ENCODE assay signal across 19 mouse cellular contexts in the genomic region with DNA sequence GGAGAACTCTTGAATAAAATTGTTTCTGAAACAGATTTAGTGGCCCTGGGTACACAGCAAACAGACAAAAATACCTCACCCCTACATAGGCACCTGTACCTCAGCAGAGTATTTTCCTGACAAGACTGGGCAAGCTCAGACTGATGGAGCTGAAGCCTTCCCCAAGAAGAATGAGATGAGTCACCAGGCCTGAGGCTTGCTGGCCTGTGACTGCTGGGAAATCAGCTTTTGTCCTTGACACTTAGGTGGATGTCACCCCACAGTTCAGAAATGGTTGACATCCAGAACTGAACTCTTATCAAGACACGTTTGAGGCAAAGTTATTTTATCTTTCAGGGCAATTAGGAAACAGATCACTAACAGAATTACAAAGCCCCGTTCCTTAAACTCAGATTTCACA.
"Had no signal": no experiment of that assay in that cellular context is flagged by ENCODE, and none has a peak within 500 bp of the region (broad histone marks: within the 10 kb centered on the region; RNA-seq: fewer than 3 reads in every experiment).

No protein-coding gene starts in this region.

- H3K4me2 ChIP-seq: limb, embryonic 12.5 days; limb, embryonic 15.5 days; liver, embryonic 11.5 days; lung, embryonic 14.5 days; midbrain, embryonic 12.5 days; midbrain, embryonic 15.5 days; neural tube, embryonic 12.5 days; neural tube, embryonic 15.5 days had no signal

- H3K9ac ChIP-seq: limb, embryonic 12.5 days; limb, embryonic 15.5 days; liver, embryonic 14.5 days; liver, postnatal 0 days; lung, embryonic 14.5 days; midbrain, embryonic 12.5 days; midbrain, embryonic 15.5 days; neural tube, embryonic 12.5 days; neural tube, embryonic 15.5 days had no signal

- H3K4me1 ChIP-seq: limb, embryonic 12.5 days; limb, embryonic 15.5 days; midbrain, embryonic 12.5 days; midbrain, embryonic 15.5 days; neural tube, embryonic 12.5 days; neural tube, embryonic 15.5 days had no signal

- H3K4me3 ChIP-seq: left cerebral cortex, adult 2 months; limb, embryonic 12.5 days; limb, embryonic 15.5 days; midbrain, embryonic 12.5 days; midbrain, embryonic 15.5 days; neural tube, embryonic 12.5 days; neural tube, embryonic 15.5 days had no signal

- H3K9me3 ChIP-seq: limb, embryonic 12.5 days; limb, embryonic 15.5 days; midbrain, embryonic 12.5 days; midbrain, embryonic 15.5 days; neural tube, embryonic 12.5 days; neural tube, embryonic 15.5 days had no signal

- H3K27ac ChIP-seq: kidney, postnatal 0 days; left cerebral cortex, adult 2 months; limb, embryonic 12.5 days; limb, embryonic 15.5 days; liver, embryonic 14.5 days; macrophage; midbrain, embryonic 12.5 days; midbrain, embryonic 15.5 days; neural tube, embryonic 12.5 days; neural tube, embryonic 15.5 days had no signal

- H3K27me3 ChIP-seq: limb, embryonic 12.5 days; limb, embryonic 15.5 days; midbrain, embryonic 12.5 days; midbrain, embryonic 15.5 days; neural tube, embryonic 12.5 days had no signal

- DNase-seq: kidney, postnatal 25 days; layer of hippocampus, postnatal 36 days; left cerebral cortex, postnatal 4 days; liver, postnatal 0 days; lung, embryonic 14.5 days; retina, postnatal 1 day; thymus, adult 18-20 months; thymus, postnatal 36 days had no signal

- H3K36me3 ChIP-seq: limb, embryonic 12.5 days; limb, embryonic 15.5 days; midbrain, embryonic 12.5 days; midbrain, embryonic 15.5 days; neural tube, embryonic 12.5 days; neural tube, embryonic 15.5 days had no signal
